Mouse (Mus musculus): ENCODE data around the gene Ercc8. TPM values are rescaled to one million over a fixed set of nuclear protein-coding genes. Genes with fewer than 3 reads are reported as not detected.
A peak's percentile ranks its signal among the peaks of the same experiment; 100 is the strongest.

The Ercc8 gene
- total RNA-seq (2021), result 1 to 10 TPM; 5.5 to 6.6 TPM

- intact Hi-C loops (cut with DNase I), result loop anchor here (5.0 to 10.0 kb wide), 2 partner anchors 266 to 1224 kb away; partner anchors contain the start of gene Ipo11
- DNase-seq, result peak; percentile 97 to 98
These were observed at the start of gene Ercc8, which contains the start of gene Ndufaf2 for GRCm38 (mm10) chr13:108158465-108159240. TSS of gene Ercc8 (plus strand) at chr13:108158731. TSS of gene Ndufaf2 (minus strand) at chr13:108158623.

GRCm38 (mm10) chr13:108110929-108111328 lies 47.6 kb upstream of the Ercc8 start:
- intact Hi-C loops (cut with DNase I), result no loop called here

DNA sequence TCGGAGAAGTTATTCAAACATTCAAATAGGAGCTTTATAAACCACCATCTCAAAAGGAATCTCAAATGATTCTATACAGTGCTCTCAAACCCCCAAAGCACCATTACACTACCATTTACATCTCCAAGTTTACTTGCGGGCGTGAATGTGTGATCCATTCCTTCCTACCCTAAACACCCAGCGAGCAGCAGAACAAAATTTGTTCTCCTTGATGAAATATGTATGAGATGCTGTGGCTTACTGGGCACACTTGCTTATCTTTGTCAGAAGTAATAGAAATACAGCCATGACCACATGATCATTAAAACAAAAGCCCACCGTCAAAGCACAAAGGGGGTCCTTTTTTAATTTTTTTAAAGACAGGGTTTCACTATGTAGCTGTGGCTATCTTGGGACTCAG lies 45.0 kb upstream of the Ercc8 start:
- DNase-seq, result no peak
- intact Hi-C loops (cut with DNase I), result no loop called here

More at GRCm38 (mm10) chr13:108110929-108111328, 47.6 kb upstream of the Ercc8 start:
- no peak for DNase-seq

DNA sequence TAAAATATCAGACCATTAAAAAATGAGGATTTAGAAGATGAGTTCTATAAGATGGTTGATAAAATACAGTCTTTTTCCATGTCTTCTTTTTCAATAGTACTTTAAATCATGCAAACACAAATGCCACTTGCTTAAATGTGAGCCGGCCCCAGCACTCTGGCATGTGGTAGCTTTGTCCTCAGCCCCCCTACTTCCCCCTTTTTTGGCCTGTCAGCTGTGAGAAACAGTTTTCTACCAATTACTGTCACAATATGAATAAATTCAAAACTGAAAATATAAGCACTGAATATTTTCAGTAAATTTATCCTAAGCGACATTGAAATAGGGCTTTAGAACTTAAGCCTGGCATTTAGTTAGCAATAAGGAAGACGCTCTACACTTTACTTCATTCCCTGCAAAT lies 44.3 kb upstream of the Ercc8 start:
- DNase-seq, result no peak
- intact Hi-C loops (cut with DNase I), result no loop called here

DNA sequence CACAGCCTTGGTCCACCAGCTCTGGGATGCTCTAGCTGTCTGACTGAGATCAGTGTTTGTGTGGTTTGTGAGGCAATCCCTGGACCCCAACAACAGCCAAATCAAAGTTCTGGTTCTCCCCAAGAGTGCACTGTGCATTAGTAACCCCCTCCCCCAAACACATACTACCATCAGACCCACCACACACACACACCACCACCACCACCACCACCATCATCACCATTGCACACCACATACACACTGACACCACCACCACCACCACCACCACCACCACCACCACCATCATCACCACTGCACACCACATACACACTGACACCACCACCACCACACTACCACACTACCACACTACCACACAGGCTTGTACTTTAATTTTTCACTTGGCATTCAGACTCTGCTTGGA lies 40.9 kb upstream of the Ercc8 start:
- intact Hi-C loops (cut with DNase I), result no loop called here
- DNase-seq, result no peak

- DNase-seq, result no peak
- intact Hi-C loops (cut with DNase I), result no loop called here
These were observed 40.3 kb upstream of the Ercc8 start for GRCm38 (mm10) chr13:108118188-108118587.

- DNase-seq, result no peak
- intact Hi-C loops (cut with DNase I), result no loop called here
These were observed 38.9 kb upstream of the Ercc8 start for GRCm38 (mm10) chr13:108119411-108120310.

DNA sequence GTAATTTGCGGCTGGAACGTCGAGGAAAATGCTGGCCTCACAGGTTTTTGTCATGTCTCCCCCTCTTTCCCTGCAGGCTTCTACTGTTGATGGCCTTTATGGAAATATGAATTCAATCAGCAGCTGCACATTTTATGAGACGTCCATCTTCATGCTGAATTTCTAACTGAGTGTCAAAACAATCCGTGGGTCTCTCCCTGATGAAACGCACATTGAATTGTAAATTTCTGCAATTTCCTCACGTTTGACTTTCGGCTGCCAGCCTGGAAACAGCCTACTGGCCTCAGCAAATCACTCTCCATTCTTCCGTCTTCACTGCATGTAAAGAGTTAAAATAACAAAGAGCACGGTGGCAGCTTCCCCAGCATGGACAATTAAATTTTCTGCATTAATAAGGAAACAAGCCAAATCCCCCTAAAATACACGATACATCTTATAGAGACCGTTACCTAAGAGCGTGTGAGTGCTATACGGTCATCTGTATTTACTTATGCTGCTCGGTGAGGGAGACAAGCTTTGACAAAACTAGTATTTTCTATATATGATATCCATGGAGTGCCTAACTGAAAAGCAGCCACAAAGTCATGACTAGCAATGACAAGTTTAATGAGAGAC lies 35.3 kb upstream of the Ercc8 start:
- intact Hi-C loops (cut with DNase I), result no loop called here
- no peak for DNase-seq

GRCm38 (mm10) chr13:108124096-108124495 lies 34.4 kb upstream of the Ercc8 start:
- intact Hi-C loops (cut with DNase I), result no loop called here
- no peak for DNase-seq

DNA sequence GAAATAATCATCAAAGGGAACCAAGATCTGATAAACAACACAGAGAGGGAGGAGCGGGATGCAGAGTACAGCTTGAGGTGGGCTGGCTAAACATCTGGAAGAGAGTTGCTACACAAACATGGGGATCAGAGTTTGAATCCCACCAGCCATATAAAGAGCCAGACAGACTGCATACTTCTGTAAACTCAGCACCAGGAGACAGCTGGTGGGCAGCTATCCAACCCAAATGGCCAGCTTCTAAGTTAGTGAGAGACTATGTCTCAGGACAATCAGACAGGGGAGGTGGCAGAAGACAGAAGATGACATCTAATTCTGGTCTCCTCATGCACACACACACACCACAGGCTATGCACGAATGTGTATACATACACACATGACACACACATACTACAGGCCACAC lies 32.3 kb upstream of the Ercc8 start:
- no peak for DNase-seq
- intact Hi-C loops (cut with DNase I), result no loop called here

DNA sequence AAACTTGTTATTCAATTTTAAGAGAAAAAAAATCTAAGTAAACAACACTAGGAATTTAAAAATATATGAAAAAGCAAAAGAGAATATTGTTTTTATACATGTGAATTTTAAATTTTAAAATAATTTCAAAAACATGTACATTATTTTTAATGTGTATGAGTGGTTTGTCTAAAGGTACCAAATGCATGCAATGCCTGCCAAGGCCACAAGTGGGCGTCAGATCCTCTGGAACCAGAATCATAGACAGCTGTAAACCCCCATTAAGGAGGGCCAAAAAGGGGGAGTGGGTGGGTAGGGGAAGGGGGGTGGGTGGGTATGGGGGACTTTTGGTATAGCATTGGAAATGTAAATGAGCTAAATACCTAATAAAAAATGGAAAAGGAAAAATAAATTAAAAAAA lies 31.4 kb upstream of the Ercc8 start:
- peak in 1 of 2 experiments; percentile 50 for DNase-seq
- intact Hi-C loops (cut with DNase I), result loop anchor here (1.0 kb wide), 1 partner anchor 26 kb away; no protein-coding TSS in a partner anchor

GRCm38 (mm10) chr13:108127883-108128282 lies 30.6 kb upstream of the Ercc8 start:
- intact Hi-C loops (cut with DNase I), result loop anchor here (1.0 kb wide), 1 partner anchor 25 kb away; no protein-coding TSS in a partner anchor
- no peak for DNase-seq

DNA sequence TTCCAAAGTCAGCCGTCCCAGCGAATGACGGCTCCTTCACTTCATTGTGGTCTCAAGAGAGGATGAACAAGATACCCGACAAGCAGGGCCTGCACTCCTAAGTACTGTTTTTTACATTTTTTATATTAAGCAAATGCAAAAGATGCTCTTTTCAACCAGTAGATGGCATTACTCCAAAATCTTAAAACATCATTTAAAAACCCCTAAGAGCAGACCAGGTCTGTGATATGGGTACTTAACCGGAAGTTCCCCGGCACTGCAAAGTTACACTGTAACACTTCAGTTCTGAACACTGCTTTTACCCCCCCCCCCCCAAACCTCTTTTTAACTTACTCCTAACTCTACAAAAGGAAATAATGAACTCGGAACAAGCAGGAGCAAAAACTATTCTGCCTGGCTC lies 29.5 kb upstream of the Ercc8 start:
- DNase-seq, result peak in 1 of 2 experiments; percentile 7
- intact Hi-C loops (cut with DNase I), result no loop called here

DNA sequence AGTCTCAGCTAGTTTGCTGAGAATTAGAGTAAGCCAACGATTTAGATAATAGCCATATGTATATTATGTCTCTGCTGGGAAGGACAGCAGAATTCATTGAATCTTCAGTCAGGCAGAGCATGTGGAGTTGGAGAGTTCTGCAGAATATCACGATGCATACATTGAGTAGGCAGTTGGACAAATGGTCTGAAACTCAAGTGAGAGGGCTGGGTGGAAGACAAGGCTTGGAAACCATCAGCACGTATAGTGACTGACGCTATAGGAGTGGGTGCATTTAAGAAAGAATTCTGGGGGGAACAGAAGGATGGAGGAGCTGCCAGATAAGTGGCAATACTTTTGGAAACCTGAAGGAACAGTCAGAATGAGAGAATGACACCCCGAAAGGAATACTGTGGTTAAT lies 27.8 kb upstream of the Ercc8 start:
- no peak for DNase-seq
- intact Hi-C loops (cut with DNase I), result no loop called here

DNA sequence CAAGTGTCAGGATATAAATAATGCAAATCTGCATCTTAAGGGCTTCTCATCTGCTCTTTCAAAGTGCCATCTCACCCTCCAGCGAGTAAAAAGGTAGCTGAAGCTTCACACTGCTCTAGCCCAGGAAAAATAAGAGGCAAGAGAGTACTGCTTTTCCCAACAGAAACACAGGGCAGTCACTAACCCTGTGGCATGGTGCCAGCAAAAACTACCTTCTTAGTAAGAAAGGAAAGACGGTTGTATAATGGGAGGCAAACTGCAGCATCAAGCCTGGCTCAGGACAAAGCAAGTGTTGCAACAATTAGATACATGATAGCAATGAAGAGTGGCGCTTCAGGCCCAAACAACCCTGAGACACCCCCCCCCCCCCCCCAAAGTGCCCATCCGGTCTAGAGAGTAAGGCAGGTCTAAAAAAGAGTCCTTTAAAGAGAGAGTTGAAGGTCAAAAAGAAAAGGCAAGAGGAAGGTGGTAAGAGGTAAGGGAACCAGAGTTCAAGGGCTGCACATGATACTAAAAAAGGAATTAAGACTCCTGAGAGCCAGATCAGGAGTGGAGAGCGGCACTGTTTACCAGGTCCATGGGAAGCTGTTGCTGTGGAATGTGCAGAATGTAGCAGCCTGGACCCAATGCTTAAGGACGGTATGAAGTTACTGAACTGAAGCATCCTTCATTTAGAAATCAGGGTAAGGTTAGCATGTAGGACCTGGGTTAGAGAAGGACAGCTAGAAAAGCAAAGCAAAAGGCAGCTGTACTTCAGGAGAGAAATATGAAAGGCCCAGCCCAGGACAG lies 26.3 kb upstream of the Ercc8 start:
- no peak for DNase-seq
- intact Hi-C loops (cut with DNase I), result no loop called here

GRCm38 (mm10) chr13:108135617-108136016 lies 22.9 kb upstream of the Ercc8 start:
- intact Hi-C loops (cut with DNase I), result no loop called here

GRCm38 (mm10) chr13:108138403-108138977 lies 20.0 kb upstream of the Ercc8 start:
- intact Hi-C loops (cut with DNase I), result no loop called here
- DNase-seq, result no peak

More at GRCm38 (mm10) chr13:108135617-108136016, 22.9 kb upstream of the Ercc8 start:
- DNase-seq, result no peak

DNA sequence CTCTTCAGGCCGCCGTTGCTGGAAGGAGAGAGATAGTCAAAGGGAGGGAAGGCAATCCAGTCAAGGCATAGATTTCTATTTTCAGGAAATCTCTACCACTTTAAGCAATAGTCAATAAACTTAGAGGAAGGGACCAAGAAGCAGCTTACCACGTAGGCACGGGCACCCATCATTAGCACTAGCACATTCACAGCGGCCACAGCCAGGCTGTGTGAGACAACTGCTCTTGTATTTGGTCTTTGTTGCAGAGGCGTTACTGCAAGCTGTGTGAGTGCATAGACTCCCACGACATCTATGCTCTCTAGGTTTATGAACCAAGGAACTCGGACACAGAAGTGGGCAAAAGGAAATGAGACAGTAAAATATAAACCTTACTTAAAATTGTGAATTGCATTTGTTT lies 14.4 kb upstream of the Ercc8 start:
- DNase-seq, result no peak
- intact Hi-C loops (cut with DNase I), result no loop called here

DNA sequence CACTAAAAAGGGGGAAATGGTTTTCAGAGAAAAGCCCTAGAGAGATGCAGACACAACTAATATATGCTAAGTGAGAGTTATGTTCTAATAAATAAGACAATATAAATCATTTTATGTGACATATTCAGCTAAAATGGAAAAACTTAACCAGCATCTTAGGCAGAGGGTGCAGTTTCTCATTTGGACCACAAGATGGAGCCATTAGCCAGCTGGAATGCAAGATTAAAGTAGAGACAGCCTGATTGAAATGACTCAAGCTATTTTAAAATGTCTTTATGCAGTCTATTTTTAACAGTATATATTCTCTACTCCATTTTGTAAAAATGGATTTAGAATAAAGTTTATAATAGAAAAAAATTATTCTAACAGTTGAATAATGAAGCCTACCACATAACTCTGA lies 6.7 kb upstream of the Ercc8 start:
- intact Hi-C loops (cut with DNase I), result loop anchor here (2.0 to 10.0 kb wide), 6 partner anchors 107 to 1217 kb away; partner anchors contain the start of genes Ipo11 and Smim15
- DNase-seq, result no peak
